Mouse (Mus musculus): ENCODE data around the gene Aldh9a1. TPM values are rescaled to one million over a fixed set of nuclear protein-coding genes. Genes with fewer than 3 reads are reported as not detected.

Gene Aldh9a1
- polyA plus RNA-seq, 1 experiment from 2014 or later = 185 TPM

DNA sequence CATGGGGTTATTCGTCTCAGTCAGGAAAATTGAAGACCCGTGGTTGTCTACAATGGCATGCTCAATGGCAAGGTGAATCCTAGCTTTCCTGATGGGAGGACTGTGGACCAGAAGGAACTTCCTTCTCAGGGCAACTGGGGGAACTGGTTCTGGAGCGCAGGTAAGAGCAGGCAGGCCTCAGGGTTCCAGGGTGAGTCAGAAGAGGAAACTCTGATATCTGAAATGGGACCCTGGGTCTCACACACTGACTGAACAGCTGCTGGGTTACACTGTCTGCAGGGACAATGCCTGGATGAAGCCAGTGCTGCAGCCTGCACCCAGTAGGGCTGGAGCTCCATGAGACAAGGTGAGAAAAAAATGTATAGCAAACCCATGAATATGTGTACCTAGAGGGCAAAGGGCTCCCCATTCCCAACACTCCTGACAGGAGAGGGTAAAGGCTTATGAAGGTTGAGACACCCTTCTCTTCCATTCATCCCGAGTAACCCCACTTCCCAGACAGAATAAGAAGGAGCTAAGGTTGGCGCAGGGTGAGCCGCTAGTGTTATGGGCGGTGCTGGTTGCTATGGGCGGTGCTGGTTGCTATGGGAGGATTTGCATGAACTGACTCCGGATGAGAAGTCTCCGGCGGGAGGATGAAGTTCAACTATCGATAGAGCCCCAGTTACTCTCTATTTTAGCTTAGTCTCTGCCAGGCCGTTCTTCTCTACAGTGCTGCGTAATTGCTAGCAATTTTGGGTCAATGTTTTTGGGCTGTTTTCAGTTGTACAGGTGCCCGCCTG, 24.4 kb downstream of the Aldh9a1 start:
- WGBS = 20% methylated on average over 15 of the region's 15 CpGs
- H3K4me3 ChIP-seq (ENCODE audit: low read depth, low read length) = no peak overlapping the region
- no peak overlapping the region for H3K9ac ChIP-seq (ENCODE audit: low read depth, low read length)
- H3K27me3 ChIP-seq (replicated peaks; ENCODE audit: control insufficient read depth, insufficient read depth, low read length) = no peaks in the 10 kb centered on the region
- peak overlapping the region; percentile 48 for H3K4me2 ChIP-seq (replicated peaks; ENCODE audit: low read depth)
- no peak for TF ChIP-seq CTCF (IDR thresholded peaks at IDR 0.05; ENCODE audit: low read depth)
- peak; percentile 74 for ATAC-seq
- H3K36me3 ChIP-seq (ENCODE audit: control insufficient read depth, insufficient read depth) = peaks cover 39% of the 10 kb centered on the region
- no peaks in the 10 kb centered on the region for H3K9me3 ChIP-seq (ENCODE audit: control insufficient read depth)
- 0 out of 2 replicates have a peak, but pooled peaks cover 4% of the 10 kb centered on the region for H3K4me1 ChIP-seq (replicated peaks; ENCODE audit: control insufficient read depth, insufficient read depth, low read length)
- no peak overlapping the region for H3K27ac ChIP-seq (ENCODE audit: low read depth, low read length)

DNA sequence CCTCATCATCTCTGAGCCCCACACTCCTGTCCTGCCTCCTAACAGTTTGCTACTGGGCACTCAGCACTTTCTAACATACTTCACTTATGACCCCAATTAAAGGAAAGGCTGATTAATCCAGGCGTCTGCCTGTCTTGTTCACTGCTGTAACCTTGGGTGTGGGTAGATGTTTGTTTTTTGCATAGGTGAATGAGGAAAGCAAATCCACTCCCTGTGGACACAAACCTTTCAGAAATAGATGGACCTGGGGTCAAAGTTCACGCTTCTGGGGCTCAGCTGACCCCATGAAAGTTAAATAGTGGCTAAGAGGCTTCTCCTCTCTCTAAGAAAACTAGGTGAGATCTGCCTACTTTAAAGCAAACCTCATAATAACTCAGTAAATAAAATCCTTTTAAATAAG, 25.2 kb downstream of the Aldh9a1 start:
- 33% methylated on average over 2 of the region's 2 CpGs for WGBS
- 0 out of 2 replicates have a peak, but pooled peaks cover 4% of the 10 kb centered on the region for H3K4me1 ChIP-seq (replicated peaks; ENCODE audit: control insufficient read depth, insufficient read depth, low read length)
- no peak overlapping the region for H3K9ac ChIP-seq (ENCODE audit: low read depth, low read length)
- H3K36me3 ChIP-seq (ENCODE audit: control insufficient read depth, insufficient read depth) = peaks cover 37% of the 10 kb centered on the region
- H3K4me3 ChIP-seq (ENCODE audit: low read depth, low read length) = no peak overlapping the region
- no peak; the same call in 1 of the 2 replicates for ATAC-seq
- H3K9me3 ChIP-seq (ENCODE audit: control insufficient read depth) = no peaks in the 10 kb centered on the region
- no peak for TF ChIP-seq CTCF (IDR thresholded peaks at IDR 0.05; ENCODE audit: low read depth)
- H3K27me3 ChIP-seq (replicated peaks; ENCODE audit: control insufficient read depth, insufficient read depth, low read length) = no peaks in the 10 kb centered on the region
- peak overlapping the region; percentile 48 for H3K4me2 ChIP-seq (replicated peaks; ENCODE audit: low read depth)
- H3K27ac ChIP-seq (ENCODE audit: low read depth, low read length) = peak overlapping the region; percentile 42; the same call in 1 of the 2 replicates

DNA sequence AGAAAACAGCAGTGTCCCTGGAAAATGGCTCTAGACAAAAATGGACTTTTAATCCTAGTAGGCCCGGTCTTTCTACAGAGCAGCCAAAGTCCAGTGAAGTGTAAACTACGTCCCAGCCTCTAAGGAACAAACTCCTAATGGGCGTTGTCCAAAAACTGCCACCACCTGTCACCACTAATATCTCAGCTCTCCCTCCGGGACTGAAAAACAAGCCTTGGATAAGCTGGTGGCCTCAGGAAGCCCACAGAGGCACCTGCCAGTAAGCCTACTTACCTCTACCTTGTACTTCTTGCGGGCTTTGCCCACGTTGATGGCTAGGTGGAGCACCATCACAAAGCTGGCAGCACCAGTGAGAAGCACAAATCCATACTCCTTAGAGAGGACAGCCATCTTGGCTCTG, 28.2 kb downstream of the Aldh9a1 start:
- no peak overlapping the region for H3K4me3 ChIP-seq (ENCODE audit: low read depth, low read length)
- H3K4me2 ChIP-seq (replicated peaks; ENCODE audit: low read depth) = no peak overlapping the region; the same call in 1 of the 2 replicates
- TF ChIP-seq CTCF (IDR thresholded peaks at IDR 0.05; ENCODE audit: low read depth) = peak; percentile 52
- H3K9me3 ChIP-seq (ENCODE audit: control insufficient read depth) = no peaks in the 10 kb centered on the region
- no peak overlapping the region for H3K9ac ChIP-seq (ENCODE audit: low read depth, low read length)
- WGBS = 36% methylated on average over 6 of the region's 6 CpGs
- H3K27me3 ChIP-seq (replicated peaks; ENCODE audit: control insufficient read depth, insufficient read depth, low read length) = no peaks in the 10 kb centered on the region
- H3K36me3 ChIP-seq (ENCODE audit: control insufficient read depth, insufficient read depth) = peaks cover 25% of the 10 kb centered on the region
- H3K27ac ChIP-seq (ENCODE audit: low read depth, low read length) = peak overlapping the region; percentile 77
- peak; percentile 64 for ATAC-seq
- H3K4me1 ChIP-seq (replicated peaks; ENCODE audit: control insufficient read depth, insufficient read depth, low read length) = peaks cover 11% of the 10 kb centered on the region; the same call in 1 of the 2 replicates

DNA sequence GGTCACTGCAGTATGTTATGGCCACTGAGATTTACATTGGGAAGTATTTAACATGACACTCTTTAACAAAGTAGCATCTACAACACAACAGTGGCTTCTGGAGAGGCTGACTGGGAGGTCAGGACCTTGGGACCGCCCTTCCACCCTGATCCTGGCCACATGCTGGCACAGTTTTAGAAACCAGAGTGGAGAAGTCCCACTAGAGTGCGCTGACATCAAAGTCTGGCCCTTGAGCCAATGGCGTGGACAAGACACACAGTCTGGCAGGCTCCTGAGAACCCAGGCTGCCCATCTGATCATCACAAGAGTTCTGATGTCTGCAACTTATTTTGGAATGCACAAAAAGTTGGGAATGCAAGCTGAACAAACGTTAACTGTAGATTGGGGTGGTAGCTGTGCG, 30.0 kb downstream of the Aldh9a1 start:
- no peak for ATAC-seq
- 81% methylated on average over 5 of the region's 5 CpGs for WGBS
- no peak overlapping the region for H3K9ac ChIP-seq (ENCODE audit: low read depth, low read length)
- H3K27me3 ChIP-seq (replicated peaks; ENCODE audit: control insufficient read depth, insufficient read depth, low read length) = no peaks in the 10 kb centered on the region
- H3K9me3 ChIP-seq (ENCODE audit: control insufficient read depth) = no peaks in the 10 kb centered on the region
- peaks cover 11% of the 10 kb centered on the region; the same call in 1 of the 2 replicates for H3K4me1 ChIP-seq (replicated peaks; ENCODE audit: control insufficient read depth, insufficient read depth, low read length)
- H3K4me3 ChIP-seq (ENCODE audit: low read depth, low read length) = no peak overlapping the region
- TF ChIP-seq CTCF (IDR thresholded peaks at IDR 0.05; ENCODE audit: low read depth) = no peak
- no peak overlapping the region for H3K4me2 ChIP-seq (replicated peaks; ENCODE audit: low read depth)
- no peak overlapping the region for H3K27ac ChIP-seq (ENCODE audit: low read depth, low read length)
- peaks cover 18% of the 10 kb centered on the region for H3K36me3 ChIP-seq (ENCODE audit: control insufficient read depth, insufficient read depth)

DNA sequence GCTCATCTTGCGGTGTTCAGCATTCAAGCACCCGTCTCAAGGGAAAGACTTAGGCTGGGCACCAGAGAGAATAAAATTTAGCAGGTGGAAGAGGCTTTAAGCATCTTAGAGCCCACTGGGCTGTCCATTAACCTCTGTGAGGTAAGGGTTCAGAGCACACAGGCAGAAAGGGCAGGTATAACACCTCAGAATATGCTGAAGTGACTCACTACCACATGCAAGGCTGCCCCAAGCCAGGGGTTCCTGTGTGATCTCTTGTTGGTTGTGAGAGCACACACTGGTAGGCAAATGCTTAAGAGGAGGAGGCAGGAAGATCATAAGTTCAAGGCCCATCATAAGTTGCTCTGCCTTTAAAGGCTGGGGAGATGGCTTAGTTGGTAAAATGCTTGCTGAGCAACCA, 30.4 kb downstream of the Aldh9a1 start:
- H3K9me3 ChIP-seq (ENCODE audit: control insufficient read depth) = no peaks in the 10 kb centered on the region
- no peak for TF ChIP-seq CTCF (IDR thresholded peaks at IDR 0.05; ENCODE audit: low read depth)
- H3K27ac ChIP-seq (ENCODE audit: low read depth, low read length) = no peak overlapping the region
- H3K4me1 ChIP-seq (replicated peaks; ENCODE audit: control insufficient read depth, insufficient read depth, low read length) = peaks cover 11% of the 10 kb centered on the region; the same call in 1 of the 2 replicates
- H3K27me3 ChIP-seq (replicated peaks; ENCODE audit: control insufficient read depth, insufficient read depth, low read length) = no peaks in the 10 kb centered on the region
- WGBS = 90% methylated on average over 2 of the region's 2 CpGs
- H3K4me2 ChIP-seq (replicated peaks; ENCODE audit: low read depth) = no peak overlapping the region
- H3K36me3 ChIP-seq (ENCODE audit: control insufficient read depth, insufficient read depth) = peaks cover 18% of the 10 kb centered on the region
- ATAC-seq = no peak
- no peak overlapping the region for H3K9ac ChIP-seq (ENCODE audit: low read depth, low read length)
- no peak overlapping the region for H3K4me3 ChIP-seq (ENCODE audit: low read depth, low read length)

DNA sequence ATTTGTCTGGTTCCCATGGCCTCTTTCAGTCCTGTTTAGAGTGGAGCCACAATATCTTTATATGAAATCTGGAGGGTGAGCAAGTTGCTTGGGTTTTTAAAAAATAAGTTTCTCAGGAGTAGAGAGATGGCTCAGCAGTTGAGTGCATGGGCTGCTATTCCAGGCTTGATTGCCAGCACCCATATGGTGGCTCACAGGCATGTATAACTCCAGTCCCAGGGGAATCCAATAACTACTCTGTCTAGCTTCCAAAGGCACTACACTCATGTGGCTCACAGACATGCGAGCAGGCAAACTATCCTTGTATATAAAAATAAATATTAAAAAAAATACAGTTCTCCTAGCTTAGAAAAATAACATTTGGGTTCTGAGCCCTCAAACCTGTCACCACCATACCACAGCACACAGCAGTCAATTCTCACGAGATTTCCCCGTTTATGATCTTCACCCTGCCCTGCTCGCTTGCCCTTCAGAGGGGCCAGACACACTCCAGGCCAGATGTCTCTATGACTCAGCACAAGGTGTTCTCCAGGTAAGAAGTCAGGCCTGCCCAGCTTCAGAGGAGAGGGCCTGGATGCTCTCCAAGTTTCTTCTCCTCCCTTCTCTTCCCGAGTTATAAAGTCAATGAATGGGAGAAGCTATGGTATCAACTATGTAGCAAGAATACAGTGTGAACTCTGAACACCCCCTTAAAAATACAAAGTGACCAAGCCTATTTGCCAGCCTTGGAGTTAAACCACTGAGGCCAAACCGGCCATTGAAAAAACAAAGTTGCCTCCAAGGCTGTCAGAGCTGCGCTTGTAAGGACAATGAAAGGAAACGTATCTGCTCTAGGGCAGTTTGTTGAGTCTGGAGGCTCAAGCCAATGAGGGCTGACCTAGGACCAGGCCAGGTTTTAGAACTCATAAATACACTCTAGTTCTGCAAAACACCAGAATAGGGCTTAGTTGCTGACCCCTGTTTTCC, 31.5 kb downstream of the Aldh9a1 start:
- no peak overlapping the region for H3K9ac ChIP-seq (ENCODE audit: low read depth, low read length)
- peaks cover 12% of the 10 kb centered on the region for H3K36me3 ChIP-seq (ENCODE audit: control insufficient read depth, insufficient read depth)
- ATAC-seq = peak; percentile 76
- 39% methylated on average over 8 of the region's 8 CpGs for WGBS
- no peak overlapping the region for H3K4me2 ChIP-seq (replicated peaks; ENCODE audit: low read depth)
- no peaks in the 10 kb centered on the region for H3K27me3 ChIP-seq (replicated peaks; ENCODE audit: control insufficient read depth, insufficient read depth, low read length)
- H3K27ac ChIP-seq (ENCODE audit: low read depth, low read length) = peak overlapping the region; percentile 68
- TF ChIP-seq CTCF (IDR thresholded peaks at IDR 0.05; ENCODE audit: low read depth) = no peak
- peaks cover 14% of the 10 kb centered on the region; the same call in 1 of the 2 replicates for H3K4me1 ChIP-seq (replicated peaks; ENCODE audit: control insufficient read depth, insufficient read depth, low read length)
- H3K4me3 ChIP-seq (ENCODE audit: low read depth, low read length) = no peak overlapping the region
- no peaks in the 10 kb centered on the region for H3K9me3 ChIP-seq (ENCODE audit: control insufficient read depth)
